Mouse (Mus musculus) thymus, postnatal 14 days (tissue): Measurements from ENCODE around the gene Tmem220.
A peak's percentile ranks its signal among the peaks of the same experiment; 100 is the strongest.

Source experiments
- DNase-seq: peaks from one replicate; pipeline ENCODE4 v3.0.0; 2021

Tmem220 gene

GRCm38 (mm10) chr11:67062726-67063125, 37.8 kb downstream of the Tmem220 start:
- DNase-seq: no peak

- no peak for DNase-seq
These were observed 42.8 kb downstream of the Tmem220 start for GRCm38 (mm10) chr11:67067741-67068140.

- no peak for DNase-seq
These were observed 47.7 kb downstream of the Tmem220 start for GRCm38 (mm10) chr11:67072615-67073130.

DNA sequence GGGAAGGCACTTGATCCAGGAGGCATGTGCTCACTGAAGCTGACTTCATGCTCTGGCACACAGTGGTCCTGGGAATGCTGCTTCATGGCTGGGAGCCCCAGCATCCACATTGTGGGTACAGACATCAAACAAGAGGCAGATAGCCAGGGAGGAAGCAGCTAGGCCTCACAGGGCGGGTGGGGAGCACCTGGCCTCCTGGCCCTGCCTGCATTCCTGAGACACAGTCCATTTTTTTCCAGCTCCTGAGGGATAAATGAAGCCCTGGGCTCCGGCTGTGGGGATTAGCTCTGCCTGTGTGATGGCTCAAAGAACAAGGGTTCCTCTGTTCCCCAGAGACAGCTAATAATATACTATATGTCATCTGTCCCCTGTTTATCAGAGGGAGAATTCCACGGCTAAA, 50.1 kb downstream of the Tmem220 start:
- DNase-seq: no peak

DNA sequence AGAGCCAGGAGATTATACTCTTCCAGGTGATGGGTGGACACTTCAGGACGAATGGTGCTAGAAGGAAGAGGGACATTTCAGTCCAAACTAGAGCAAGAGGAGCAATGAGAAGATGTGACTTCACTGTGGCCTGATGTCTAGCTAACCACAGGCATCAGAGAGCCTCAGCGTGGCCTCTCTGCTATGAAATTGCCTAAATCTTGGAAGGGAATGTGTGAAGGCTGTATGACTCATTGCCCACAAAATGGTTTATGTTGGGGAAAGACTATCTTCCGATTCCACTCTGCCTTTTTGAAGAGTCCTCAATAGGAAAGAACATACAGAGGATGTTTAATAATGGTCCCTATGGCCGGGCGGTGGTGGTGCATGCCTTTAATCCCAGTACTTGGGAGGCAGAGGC, 51.8 kb downstream of the Tmem220 start:
- DNase-seq: no peak

DNA sequence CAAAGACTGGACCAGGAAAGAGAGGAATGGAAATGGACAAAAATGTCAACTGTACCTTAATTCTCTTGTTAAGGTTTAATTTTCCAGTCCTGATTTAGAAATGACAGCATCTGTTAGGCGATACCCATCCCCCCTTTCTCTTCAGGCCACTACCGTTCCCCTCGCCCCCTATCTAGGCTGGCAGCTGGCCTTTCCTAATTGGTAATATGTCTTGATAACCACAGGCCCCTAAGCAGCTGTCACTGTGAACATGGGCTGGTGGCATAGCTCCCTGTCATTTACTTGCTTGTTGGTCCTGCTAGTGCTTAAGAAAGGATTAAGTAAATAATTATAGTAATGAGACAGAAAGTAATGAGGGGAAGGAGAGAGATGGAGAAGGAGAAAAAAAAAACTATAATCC, 52.5 kb downstream of the Tmem220 start:
- DNase-seq: no peak

GRCm38 (mm10) chr11:67078000-67078399, 53.0 kb downstream of the Tmem220 start, which contains the start of gene Myh3:
TSS of gene Myh3 (plus strand) at chr11:67078300.
- DNase-seq: no peak

GRCm38 (mm10) chr11:67078888-67079287, 53.9 kb downstream of the Tmem220 start:
- no peak for DNase-seq

- DNase-seq: no peak
These were observed 54.8 kb downstream of the Tmem220 start for GRCm38 (mm10) chr11:67079740-67080139.

GRCm38 (mm10) chr11:67080168-67080567, 55.2 kb downstream of the Tmem220 start:
- peak; percentile 51 for DNase-seq

DNA sequence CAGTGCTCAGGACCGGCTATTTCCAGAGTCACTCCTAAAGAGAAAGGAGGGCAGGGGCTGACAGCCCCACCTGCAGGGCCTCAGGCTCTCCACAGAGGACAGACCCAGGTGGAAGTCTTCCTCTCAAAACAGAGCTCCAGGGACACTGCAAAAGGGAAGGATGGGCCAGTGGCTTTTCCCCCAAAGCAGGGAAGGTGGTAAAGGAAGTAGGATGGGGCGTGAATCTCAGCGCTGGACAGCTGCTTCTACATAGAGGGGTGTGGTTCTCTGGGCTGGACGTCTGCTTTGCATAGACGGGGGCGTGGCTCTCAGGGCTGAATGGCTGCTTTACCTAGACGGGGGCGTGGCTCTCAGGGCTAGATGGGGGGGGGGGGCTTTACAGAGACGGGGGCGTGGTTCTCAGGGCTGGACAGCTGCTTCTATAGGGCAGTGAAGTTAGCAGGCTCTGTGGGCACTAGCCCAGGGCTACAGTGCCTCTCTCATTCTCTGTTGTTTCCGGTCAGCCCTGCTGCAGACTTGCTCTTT, 56.2 kb downstream of the Tmem220 start:
- no peak for DNase-seq

GRCm38 (mm10) chr11:67082188-67082587, 57.2 kb downstream of the Tmem220 start:
- DNase-seq: no peak

DNA sequence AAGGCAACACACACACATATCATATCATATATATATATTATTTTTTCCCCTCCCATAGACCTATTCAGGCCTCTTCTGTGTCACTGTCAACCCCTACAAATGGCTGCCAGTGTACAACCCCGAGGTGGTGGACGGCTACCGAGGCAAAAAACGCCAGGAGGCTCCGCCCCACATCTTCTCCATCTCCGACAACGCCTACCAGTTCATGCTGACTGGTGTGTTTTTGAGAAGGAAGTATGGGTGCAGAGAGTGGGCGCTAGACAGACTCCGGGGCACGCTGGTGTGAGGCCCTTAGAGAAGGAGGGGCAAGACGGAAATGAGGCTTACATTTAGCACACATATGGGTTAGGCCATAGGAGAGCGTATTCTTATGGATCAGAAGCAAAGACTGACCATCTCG, 57.8 kb downstream of the Tmem220 start:
- no peak for DNase-seq

GRCm38 (mm10) chr11:67083239-67083638, 58.3 kb downstream of the Tmem220 start:
- no peak for DNase-seq

DNA sequence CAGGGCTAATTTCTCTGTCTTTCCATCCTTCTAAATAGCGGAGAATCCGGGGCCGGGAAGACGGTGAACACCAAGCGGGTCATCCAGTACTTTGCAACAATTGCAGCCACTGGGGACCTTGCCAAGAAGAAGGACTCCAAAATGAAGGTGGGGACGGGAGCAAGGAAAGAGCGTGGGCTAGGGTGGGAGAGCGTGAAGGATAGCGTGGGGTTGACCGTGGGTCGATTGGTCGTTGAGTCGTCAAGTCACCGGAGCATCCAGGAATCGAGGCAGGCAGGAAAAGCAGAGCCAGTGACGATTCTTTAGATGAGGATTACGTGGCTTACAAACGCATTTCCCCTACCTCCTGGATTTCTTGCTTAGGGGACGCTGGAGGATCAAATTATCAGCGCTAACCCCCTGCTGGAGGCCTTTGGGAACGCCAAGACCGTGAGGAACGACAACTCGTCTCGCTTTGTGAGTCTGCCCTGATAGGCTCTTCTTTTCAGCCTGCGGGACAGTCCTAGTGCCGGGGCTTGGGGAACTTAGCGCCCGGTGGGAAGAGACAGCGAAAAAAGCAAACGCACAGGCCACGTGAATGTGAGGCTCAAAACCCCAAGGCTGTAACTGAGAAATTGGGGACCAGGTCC, 58.9 kb downstream of the Tmem220 start:
- no peak for DNase-seq
